8 mouse cellular contexts compared by ENCODE assay signal in the genomic region with DNA sequence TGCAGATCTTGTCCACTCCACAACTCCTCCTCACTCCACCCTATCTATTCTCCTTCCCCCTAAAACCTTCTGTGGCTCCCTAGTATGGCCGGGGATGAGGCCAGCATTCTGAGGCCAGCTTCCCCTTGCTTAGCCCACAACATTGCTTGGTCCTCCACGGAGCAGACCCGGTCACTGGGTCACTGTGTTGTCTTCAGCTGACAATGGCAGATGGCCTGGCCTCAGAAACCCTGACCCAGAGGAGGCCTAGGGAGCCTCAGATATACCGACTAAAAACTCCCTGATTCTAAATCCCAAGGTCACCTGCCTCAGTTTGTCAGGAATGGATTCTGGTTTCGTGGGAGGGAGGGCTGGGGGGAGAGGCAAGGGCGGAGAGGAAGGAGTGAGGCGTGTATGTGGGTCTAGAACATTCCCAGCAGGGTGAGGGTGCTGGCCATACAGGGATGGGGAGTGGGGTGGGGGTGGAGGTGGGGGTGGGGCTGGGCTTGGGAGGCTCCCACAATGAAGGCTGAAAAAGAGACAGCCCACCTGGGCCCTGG. TPM values are rescaled to one million over a fixed set of nuclear protein-coding genes. Genes with fewer than 3 reads are reported as not detected.
DNase-seq lines count a peak whose midpoint lies in the region; ATAC-seq and TF ChIP-seq lines count a peak whose summit lies in the region.

No protein-coding gene starts in this region.

- H3K4me1 ChIP-seq in kidney, adult 2 months (ENCODE audit: control insufficient read depth, insufficient read depth, low read length) = peaks cover 19% of the 10 kb centered on the region
- peaks cover 1% of the 10 kb centered on the region; the same call in 1 of the 2 replicates for H3K4me1 ChIP-seq in cortical plate, adult 2 months (ENCODE audit: control insufficient read depth, insufficient read depth, low read length)
- peaks cover 78% of the 10 kb centered on the region for H3K4me1 ChIP-seq in hindbrain, embryonic 13.5 days (replicated peaks)
- H3K4me1 ChIP-seq in midbrain, embryonic 13.5 days (replicated peaks) = peaks cover 66% of the 10 kb centered on the region

- H3K27ac ChIP-seq in kidney, adult 2 months (ENCODE audit: insufficient read depth, low read depth, low read length) = peak overlapping the region; percentile 51
- peak overlapping the region; percentile 20 for H3K27ac ChIP-seq in cortical plate, adult 2 months (ENCODE audit: insufficient read depth, low read length)
- peak overlapping the region; percentile 92 for H3K27ac ChIP-seq in hindbrain, embryonic 13.5 days
- peak overlapping the region; percentile 82 for H3K27ac ChIP-seq in midbrain, embryonic 13.5 days

- DNase-seq in kidney, adult 2 months = no peak
- DNase-seq in kidney, adult 8-10 months = no peak
- DNase-seq in urinary bladder, postnatal 25 days (ENCODE audit: low spot score) = no peak
- DNase-seq in adrenal gland, adult 2 months = no peak
- DNase-seq in layer of hippocampus, adult 11-12 months (ENCODE audit: low spot score) = no peak

- no peak for TF ChIP-seq POLR2A in kidney, adult 2 months (IDR thresholded peaks at IDR 0.05; ENCODE audit: low read depth, low read length)
- TF ChIP-seq POLR2A in cortical plate, adult 2 months (IDR thresholded peaks at IDR 0.05; ENCODE audit: extremely low read depth, insufficient read depth, low read length) = no peak

- peak overlapping the region; percentile 17; the same call in 1 of the 2 replicates for H3K4me2 ChIP-seq in hindbrain, embryonic 13.5 days
- H3K4me2 ChIP-seq in midbrain, embryonic 13.5 days (replicated peaks) = peak overlapping the region; percentile 34

- H3K27me3 ChIP-seq in kidney, adult 2 months (replicated peaks; ENCODE audit: control insufficient read depth, insufficient read depth, low read length) = no peaks in the 10 kb centered on the region
- peaks cover 30% of the 10 kb centered on the region for H3K27me3 ChIP-seq in hindbrain, embryonic 13.5 days
- H3K27me3 ChIP-seq in midbrain, embryonic 13.5 days = peaks cover 28% of the 10 kb centered on the region

- no peak for TF ChIP-seq CTCF in kidney, adult 2 months (conservative IDR thresholded peaks at IDR 0.05; ENCODE audit: insufficient read depth, insufficient read length, low read depth, low read length)
- TF ChIP-seq CTCF in cortical plate, adult 2 months (IDR thresholded peaks at IDR 0.05; ENCODE audit: extremely low read depth, insufficient read depth, low read length) = no peak

- WGBS in kidney, adult 2 months = 36% methylated on average over 7 of the region's 7 CpGs
- 15% methylated on average over 7 of the region's 7 CpGs for WGBS in hindbrain, embryonic 13.5 days
- 14% methylated on average over 6 of the region's 7 CpGs for WGBS in midbrain, embryonic 13.5 days

- peak overlapping the region; percentile 43; the same call in 1 of the 2 replicates for H3K9ac ChIP-seq in hindbrain, embryonic 13.5 days
- peak overlapping the region; percentile 42 for H3K9ac ChIP-seq in midbrain, embryonic 13.5 days (replicated peaks)

- peaks cover 12% of the 10 kb centered on the region for H3K36me3 ChIP-seq in kidney, adult 2 months (ENCODE audit: control insufficient read depth, insufficient read depth, low read length)
- H3K36me3 ChIP-seq in hindbrain, embryonic 13.5 days = peaks cover 59% of the 10 kb centered on the region
- H3K36me3 ChIP-seq in midbrain, embryonic 13.5 days = peaks cover 47% of the 10 kb centered on the region

- H3K9me3 ChIP-seq in hindbrain, embryonic 13.5 days = no peaks in the 10 kb centered on the region
- H3K9me3 ChIP-seq in midbrain, embryonic 13.5 days = no peaks in the 10 kb centered on the region

- no peak overlapping the region for H3K4me3 ChIP-seq in kidney, adult 2 months (ENCODE audit: insufficient read depth, low read depth, low read length)
- no peak overlapping the region for H3K4me3 ChIP-seq in cortical plate, adult 2 months (ENCODE audit: insufficient read depth, low read length)
- no peak overlapping the region for H3K4me3 ChIP-seq in hindbrain, embryonic 13.5 days
- H3K4me3 ChIP-seq in midbrain, embryonic 13.5 days (replicated peaks) = peak overlapping the region; percentile 14; the same call in 1 of the 2 replicates

- no peak; the same call in 1 of the 2 replicates for ATAC-seq in hindbrain, embryonic 13.5 days (ENCODE audit: low FRiP score)
- ATAC-seq in midbrain, embryonic 13.5 days = no peak; the same call in 1 of the 2 replicates

RNA-seq across cellular contexts. Expression of a gene that starts 9.4 kb away (rescaled TPM):
- polyA plus RNA-seq in kidney, adult 2 months (2012; rRNA removed) = 693 and 694 TPM in 2 replicates
- 2.5 and 3.0 TPM in 2 replicates for polyA plus RNA-seq in cortical plate, adult 2 months (2012; rRNA removed)
- 1.8 TPM in 2 replicates for polyA plus RNA-seq in hindbrain, embryonic 13.5 days (2015; fragmentation: Nextera tagmentation; extraction: Ambion mirVana)
- polyA plus RNA-seq in midbrain, embryonic 13.5 days (2015; fragmentation: Nextera tagmentation; extraction: Ambion mirVana) = 1.4 and 1.9 TPM in 2 replicates
- 1 to 10 TPM; 1.4 to 1.6 TPM for total RNA-seq in adrenal gland, adult 2 months (2021)
- polyA plus RNA-seq in adrenal gland, adult 2 months (2012; rRNA removed) = 4.5 and 5.4 TPM in 2 replicates

RNA-seq across cellular contexts. Expression of a gene that starts 13.5 kb away (rescaled TPM):
- 1.0 and 2.8 TPM in 2 replicates for polyA plus RNA-seq in kidney, adult 2 months (2012; rRNA removed)
- polyA plus RNA-seq in cortical plate, adult 2 months (2012; rRNA removed) = 6.8 and 7.8 TPM in 2 replicates
- polyA plus RNA-seq in hindbrain, embryonic 13.5 days (2015; fragmentation: Nextera tagmentation; extraction: Ambion mirVana) = 2.0 and 2.3 TPM in 2 replicates
- polyA plus RNA-seq in midbrain, embryonic 13.5 days (2015; fragmentation: Nextera tagmentation; extraction: Ambion mirVana) = 1.2 and 2.1 TPM in 2 replicates
- 1 to 10 TPM in 1 of 2 experiments, not detected in 1; 1.4 TPM for total RNA-seq in adrenal gland, adult 2 months (2021)
- 2.5 and 4.4 TPM in 2 replicates for polyA plus RNA-seq in adrenal gland, adult 2 months (2012; rRNA removed)

RNA-seq across cellular contexts. Expression of a gene that starts 18.0 kb away (rescaled TPM):
- 2.1 and 2.3 TPM in 2 replicates for polyA plus RNA-seq in kidney, adult 2 months (2012; rRNA removed)
- 5.8 and 5.9 TPM in 2 replicates for polyA plus RNA-seq in cortical plate, adult 2 months (2012; rRNA removed)
- polyA plus RNA-seq in hindbrain, embryonic 13.5 days (2015; fragmentation: Nextera tagmentation; extraction: Ambion mirVana) = 6.5 and 8.1 TPM in 2 replicates
- 6.9 and 7.2 TPM in 2 replicates for polyA plus RNA-seq in midbrain, embryonic 13.5 days (2015; fragmentation: Nextera tagmentation; extraction: Ambion mirVana)
- total RNA-seq in adrenal gland, adult 2 months (2021) = 1 to 10 TPM; 1.8 to 2.5 TPM
- 2.9 and 6.7 TPM in 2 replicates for polyA plus RNA-seq in adrenal gland, adult 2 months (2012; rRNA removed)

RNA-seq across cellular contexts. Expression of a gene that starts 18.1 kb away (rescaled TPM):
- polyA plus RNA-seq in kidney, adult 2 months (2012; rRNA removed) = 60.6 and 79.8 TPM in 2 replicates
- polyA plus RNA-seq in cortical plate, adult 2 months (2012; rRNA removed) = 106 and 108 TPM in 2 replicates
- 72.1 and 74.8 TPM in 2 replicates for polyA plus RNA-seq in hindbrain, embryonic 13.5 days (2015; fragmentation: Nextera tagmentation; extraction: Ambion mirVana)
- polyA plus RNA-seq in midbrain, embryonic 13.5 days (2015; fragmentation: Nextera tagmentation; extraction: Ambion mirVana) = 73.5 TPM in 2 replicates
- total RNA-seq in adrenal gland, adult 2 months (2021) = 10 to 100 TPM; 39.6 to 54.3 TPM
- polyA plus RNA-seq in adrenal gland, adult 2 months (2012; rRNA removed) = 125 and 132 TPM in 2 replicates

RNA-seq across cellular contexts. Expression of a gene that starts 24.0 kb away (rescaled TPM):
- polyA plus RNA-seq in kidney, adult 2 months (2012; rRNA removed) = 41.1 and 49.8 TPM in 2 replicates
- 75.5 and 76.0 TPM in 2 replicates for polyA plus RNA-seq in cortical plate, adult 2 months (2012; rRNA removed)
- polyA plus RNA-seq in hindbrain, embryonic 13.5 days (2015; fragmentation: Nextera tagmentation; extraction: Ambion mirVana) = 121 and 126 TPM in 2 replicates
- polyA plus RNA-seq in midbrain, embryonic 13.5 days (2015; fragmentation: Nextera tagmentation; extraction: Ambion mirVana) = 127 and 133 TPM in 2 replicates
- total RNA-seq in adrenal gland, adult 2 months (2021) = 10 to 100 TPM; 40.7 to 45.0 TPM
- polyA plus RNA-seq in adrenal gland, adult 2 months (2012; rRNA removed) = 95.6 and 103 TPM in 2 replicates

Comparison
In these comparisons a context has a peak if more than half of its experiments do, and no peak if none do; other contexts are left out.
1. H3K27ac ChIP-seq: peak in every context shown above with its lines; median percentile 92 in hindbrain, embryonic 13.5 days; 82 in midbrain, embryonic 13.5 days; 51 in kidney, adult 2 months; 20 in cortical plate, adult 2 months.
2. RNA of a gene that starts 9.4 kb away (polyA plus RNA-seq): 693 to 694 TPM in kidney, adult 2 months; 4.5 to 5.4 TPM in adrenal gland, adult 2 months, 2.5 to 3.0 TPM in cortical plate, adult 2 months, 1.8 TPM in hindbrain, embryonic 13.5 days and 1.4 to 1.9 TPM in midbrain, embryonic 13.5 days; every median in the first group is over 100 times any median in the second.